Mouse (Mus musculus): ENCODE data around the gene Serpinb6b.
"Not testable (repeated sequence)": the region's sequence is repeated elsewhere in the genome, so short reads cannot be mapped to it uniquely, and the experiment has no call there.

The Serpinb6b gene

GRCm38 (mm10) chr13:32964989-32965811 lies at the start of gene Serpinb6b:
TSS of gene Serpinb6b (plus strand) at chr13:32965209.
- peak in 1 of 2 experiments; percentile 5 for DNase-seq (ENCODE audit: low spot score in 2 of 2)

- DNase-seq (ENCODE audit: low spot score in 2 of 2), result no peak
Measured at GRCm38 (mm10) chr13:32922622-32923021, 42.4 kb upstream of the Serpinb6b start.

GRCm38 (mm10) chr13:32924578-32925360 lies 40.2 kb upstream of the Serpinb6b start:
- no peak for DNase-seq (ENCODE audit: low spot score in 2 of 2)

GRCm38 (mm10) chr13:32926661-32927060 lies 38.3 kb upstream of the Serpinb6b start:
- DNase-seq (ENCODE audit: low spot score in 2 of 2), result no peak

- no peak for DNase-seq (ENCODE audit: low spot score in 2 of 2)
Measured at GRCm38 (mm10) chr13:32927241-32927640, 37.8 kb upstream of the Serpinb6b start.

- DNase-seq (ENCODE audit: low spot score in 2 of 2), result no peak
Measured at GRCm38 (mm10) chr13:32929107-32929750, 35.8 kb upstream of the Serpinb6b start.

GRCm38 (mm10) chr13:32934706-32935381 lies 30.2 kb upstream of the Serpinb6b start:
- DNase-seq (ENCODE audit: low spot score in 2 of 2), result no peak

- not testable (repeated sequence) for DNase-seq (ENCODE audit: low spot score in 2 of 2)
Measured at GRCm38 (mm10) chr13:32938275-32938674, 26.7 kb upstream of the Serpinb6b start.

GRCm38 (mm10) chr13:32939191-32939590 lies 25.8 kb upstream of the Serpinb6b start:
- not testable (repeated sequence) for DNase-seq (ENCODE audit: low spot score in 2 of 2)

- no peak for DNase-seq (ENCODE audit: low spot score in 2 of 2)
Measured at GRCm38 (mm10) chr13:32956537-32956936, 8.5 kb upstream of the Serpinb6b start.

GRCm38 (mm10) chr13:32957917-32958316 lies 7.1 kb upstream of the Serpinb6b start:
- DNase-seq (ENCODE audit: low spot score in 2 of 2), result no peak

GRCm38 (mm10) chr13:32958521-32958920 lies 6.5 kb upstream of the Serpinb6b start:
- not testable (repeated sequence) for DNase-seq (ENCODE audit: low spot score in 2 of 2)

- DNase-seq (ENCODE audit: low spot score in 2 of 2), result no peak
Measured at GRCm38 (mm10) chr13:32963990-32964753, 837 bp upstream of the Serpinb6b start.

GRCm38 (mm10) chr13:32966116-32966515 lies 1.1 kb downstream of the Serpinb6b start:
- no peak for DNase-seq (ENCODE audit: low spot score in 2 of 2)

- no peak for DNase-seq (ENCODE audit: low spot score in 2 of 2)
Measured at GRCm38 (mm10) chr13:32967233-32967632, 2.2 kb downstream of the Serpinb6b start.

GRCm38 (mm10) chr13:32968353-32968984 lies 3.5 kb downstream of the Serpinb6b start:
- DNase-seq (ENCODE audit: low spot score in 2 of 2), result no peak

GRCm38 (mm10) chr13:32968996-32969640 lies 4.1 kb downstream of the Serpinb6b start:
- DNase-seq (ENCODE audit: low spot score in 2 of 2), result no peak

GRCm38 (mm10) chr13:32969641-32970040 lies 4.6 kb downstream of the Serpinb6b start:
- no peak for DNase-seq (ENCODE audit: low spot score in 2 of 2)

GRCm38 (mm10) chr13:32970776-32971175 lies 5.8 kb downstream of the Serpinb6b start:
- no peak for DNase-seq (ENCODE audit: low spot score in 2 of 2)

- DNase-seq (ENCODE audit: low spot score in 2 of 2), result no peak
Measured at GRCm38 (mm10) chr13:32974268-32974667, 9.3 kb downstream of the Serpinb6b start.

Data from frontal cortex, postnatal 10 days (tissue).